23 mouse cellular contexts compared by ENCODE assay signal in genomic region chr16:49578976-49579375, GRCm38 (mm10).
"Had no signal": no experiment of that assay in that cellular context is flagged by ENCODE, and none has a peak within 500 bp of the region (broad histone marks: within the 10 kb centered on the region; RNA-seq: fewer than 3 reads in every experiment).

No protein-coding gene starts in this region.

- H3K27me3 ChIP-seq: liver, embryonic 13.5 days; liver, embryonic 15.5 days; lung, embryonic 15.5 days; megakaryocyte, embryonic 14.5 days; midbrain, embryonic 12.5 days; neural tube, embryonic 13.5 days; neural tube, embryonic 15.5 days had no signal

- H3K4me2 ChIP-seq: liver, embryonic 11.5 days; liver, embryonic 13.5 days; liver, embryonic 15.5 days; lung, embryonic 15.5 days; midbrain, embryonic 12.5 days; neural tube, embryonic 13.5 days; neural tube, embryonic 15.5 days had no signal

- H3K9me3 ChIP-seq: liver, embryonic 13.5 days; liver, embryonic 15.5 days; lung, embryonic 15.5 days; megakaryocyte, embryonic 14.5 days; midbrain, embryonic 10.5 days; midbrain, embryonic 12.5 days; neural tube, embryonic 13.5 days; neural tube, embryonic 15.5 days had no signal

- H3K9ac ChIP-seq: liver, embryonic 13.5 days; liver, embryonic 15.5 days; liver, postnatal 0 days; lung, embryonic 15.5 days; midbrain, embryonic 12.5 days; neural tube, embryonic 13.5 days; neural tube, embryonic 15.5 days had no signal

- ATAC-seq: liver, postnatal 0 days; midbrain, embryonic 16.5 days had no signal

- H3K36me3 ChIP-seq: liver, embryonic 13.5 days; liver, embryonic 15.5 days; lung, embryonic 15.5 days; midbrain, embryonic 10.5 days; midbrain, embryonic 12.5 days; neural tube, embryonic 13.5 days; neural tube, embryonic 15.5 days had no signal

- H3K27ac ChIP-seq: liver, embryonic 13.5 days; liver, embryonic 15.5 days; lung, embryonic 15.5 days; macrophage; midbrain, embryonic 10.5 days; midbrain, embryonic 12.5 days; neural tube, embryonic 13.5 days; neural tube, embryonic 15.5 days had no signal

- H3K4me1 ChIP-seq: liver, embryonic 13.5 days; liver, embryonic 15.5 days; lung, embryonic 15.5 days; midbrain, embryonic 10.5 days; midbrain, embryonic 12.5 days; neural tube, embryonic 13.5 days; neural tube, embryonic 15.5 days had no signal

- DNase-seq: liver; liver, embryonic 13.5 days; liver, postnatal 0 days; midbrain, embryonic 14.5 days; retina, postnatal 1 day; right cerebral cortex, adult 18-20 months; right cerebral cortex, postnatal 25 days; right cerebral cortex, postnatal 4 days; spleen, adult 18-20 months; thymus, adult 18-20 months; thymus, postnatal 14 days; thymus, postnatal 36 days had no signal

- H3K4me3 ChIP-seq: liver, embryonic 13.5 days; liver, embryonic 15.5 days; lung, embryonic 15.5 days; megakaryocyte, embryonic 14.5 days; midbrain, embryonic 10.5 days; midbrain, embryonic 12.5 days; myocyte; neural tube, embryonic 13.5 days; neural tube, embryonic 15.5 days had no signal
